Mouse (Mus musculus) neutrophil, adult 59 days (primary cell): ENCODE data around the gene Gm20532. TPM values are rescaled to one million over a fixed set of nuclear protein-coding genes. Genes with fewer than 3 reads are reported as not detected.

Experiments used
- total RNA-seq, 2 experiments: library from RNA; stranded (reverse); gene quantifications; 1 replicate in 1 of 2; 2 replicates in 1 of 2; pipeline ENCODE4 v1.2.4; 2023

Gene Gm20532
- total RNA-seq: not detected

DNA sequence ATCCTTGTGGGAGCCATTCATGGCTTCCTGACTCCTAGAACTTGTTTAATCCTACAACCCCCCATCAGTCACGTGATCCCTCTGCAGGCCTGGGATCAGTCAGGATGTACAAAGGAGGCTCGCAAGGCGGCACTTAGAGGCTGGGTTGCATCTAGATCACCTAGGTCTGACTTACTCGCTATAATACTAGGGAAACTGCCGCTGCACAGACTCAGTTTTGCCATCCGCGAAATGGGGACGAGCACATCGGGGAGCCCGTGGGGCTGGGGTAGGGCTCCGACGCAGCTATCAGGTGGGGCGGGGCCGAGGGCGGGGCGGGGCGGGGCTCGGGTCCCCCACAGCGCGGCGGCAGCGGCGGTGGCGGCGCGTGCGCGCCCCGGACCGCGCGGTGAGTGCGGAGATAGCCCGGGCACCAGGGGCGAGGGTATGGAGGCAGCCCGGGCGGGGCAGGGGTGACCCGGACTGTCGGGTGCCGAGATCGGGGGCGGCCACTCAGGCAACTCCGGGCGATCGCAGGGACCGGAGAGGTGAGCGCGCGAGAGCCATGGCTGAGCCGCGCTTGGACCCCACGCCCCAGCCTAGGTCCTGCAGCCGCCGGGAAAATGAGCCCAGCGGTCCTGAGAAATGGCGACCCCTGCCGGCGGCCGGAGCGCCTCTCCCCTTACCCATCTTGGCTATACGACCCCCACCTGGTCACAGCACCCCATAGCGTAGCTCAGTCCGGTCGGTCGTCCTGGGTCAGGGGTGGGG lies at the start of gene Gm20532:
TSS of gene Gm20532 (plus strand) at position 346 of the 750 bp plus-strand sequence.

DNA sequence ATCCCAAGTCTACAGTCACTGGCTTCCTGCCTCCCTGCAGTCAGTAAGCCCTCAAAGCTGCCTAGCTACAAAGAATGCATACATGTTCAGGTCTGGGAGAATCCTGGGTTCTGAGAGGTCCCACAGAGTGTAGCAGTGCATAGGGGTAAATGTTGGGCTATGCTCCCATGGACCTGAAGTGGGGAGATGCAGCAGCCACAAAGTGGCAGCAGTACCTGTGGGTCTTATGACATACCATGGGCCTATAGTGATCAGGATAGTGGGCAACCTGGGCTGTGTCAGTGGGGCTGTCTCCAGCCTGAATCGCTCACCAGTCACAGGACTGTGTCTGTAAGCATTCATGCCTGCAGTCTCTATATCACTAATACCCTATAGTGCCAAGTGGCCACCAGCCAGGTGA lies 6.7 kb upstream of the Gm20532 start, which contains the start of gene Egfl7:
TSS of gene Egfl7 (plus strand) at position 301 of the 400 bp plus-strand sequence.

DNA sequence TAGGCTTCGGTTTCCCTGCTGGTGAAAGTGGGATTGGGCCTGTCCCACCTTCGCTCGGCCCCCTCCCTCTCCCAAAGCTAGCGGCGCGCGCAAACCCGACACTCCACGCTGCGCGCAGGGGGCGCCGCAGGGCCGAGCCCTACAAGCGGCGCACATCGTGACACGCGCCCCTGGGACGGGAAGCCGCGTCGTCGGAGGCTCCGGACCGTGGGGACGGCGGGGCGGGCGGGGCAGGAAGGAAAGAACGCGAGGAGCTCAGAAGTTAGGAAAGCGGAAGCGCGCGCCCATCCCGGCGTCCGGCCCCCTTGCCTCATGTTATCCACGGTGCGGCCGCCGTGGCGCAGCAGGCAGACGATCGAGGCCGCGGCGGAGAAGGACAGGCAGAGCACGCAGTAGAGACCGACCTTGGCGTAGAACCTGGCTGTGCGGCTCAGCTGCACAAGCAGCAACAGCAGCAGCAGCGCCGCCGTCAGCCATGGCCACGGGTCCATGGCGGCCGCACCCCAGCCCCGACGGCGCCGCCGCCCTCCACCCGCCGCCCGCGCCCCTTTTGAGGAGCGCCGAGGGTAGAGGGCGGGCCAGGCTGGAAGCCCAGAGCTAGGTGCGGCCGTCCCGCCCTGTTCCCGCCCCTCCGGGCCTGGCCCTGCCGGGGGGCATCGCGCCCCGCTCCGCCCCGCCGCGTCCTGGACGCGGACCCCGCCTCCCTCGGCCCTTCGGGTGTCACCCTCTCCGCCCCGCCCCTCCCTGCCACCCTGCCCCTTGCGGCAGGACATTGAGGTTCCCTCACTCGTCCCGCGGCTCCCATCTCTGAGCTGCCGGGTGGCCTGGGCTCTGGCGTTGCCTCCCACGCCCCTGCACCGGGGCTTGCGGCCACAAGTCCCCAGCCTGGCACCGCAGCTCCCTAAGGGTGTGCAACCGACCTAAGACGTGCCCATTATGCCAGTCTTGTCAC lies 17.6 kb downstream of the Gm20532 start, which contains the start of gene Agpat2:
TSS of gene Agpat2 (minus strand) at position 698 of the 952 bp plus-strand sequence.

DNA sequence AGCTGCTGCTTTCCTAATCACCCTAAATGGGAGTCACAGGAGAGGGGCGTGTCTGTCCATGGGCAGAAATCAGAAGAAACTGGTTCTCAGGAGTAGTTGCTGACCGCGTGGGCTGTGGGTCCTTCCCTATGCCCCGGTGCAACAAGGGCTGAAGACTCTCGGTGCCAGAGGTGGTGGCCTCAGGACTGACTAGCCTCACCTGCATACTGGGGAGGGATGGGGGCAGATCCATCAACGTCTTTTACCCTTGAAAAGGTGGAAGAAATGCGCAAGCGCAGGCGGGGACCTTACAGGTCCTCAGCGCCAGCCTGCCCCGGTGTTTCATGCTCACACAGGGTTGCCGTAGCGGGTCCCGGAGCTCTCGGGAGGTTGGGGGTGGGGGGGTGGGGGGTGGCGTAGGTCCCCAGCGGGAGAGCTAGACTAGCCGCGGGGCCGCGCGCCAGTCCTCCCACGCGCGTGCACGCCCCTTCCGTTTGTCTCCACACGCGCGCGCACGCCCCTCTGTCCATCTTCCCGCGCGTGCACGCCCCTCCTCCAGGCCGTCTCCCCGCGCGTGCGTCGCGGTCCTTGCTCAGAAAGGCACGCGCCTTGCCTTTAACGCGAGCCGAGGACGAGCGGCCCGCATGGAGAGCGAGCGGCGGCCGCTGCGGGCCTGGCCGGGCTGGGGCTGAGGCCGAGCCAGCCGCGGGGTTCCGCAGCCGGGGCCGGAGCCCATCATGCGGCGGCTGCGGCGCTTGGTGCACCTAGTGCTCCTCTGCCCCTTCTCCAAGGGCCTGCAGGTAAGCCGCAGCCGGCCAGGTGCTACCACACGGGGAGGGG lies 41.7 kb downstream of the Gm20532 start, which contains the start of gene Fam69b:
TSS of gene Fam69b (plus strand) at position 537 of the 819 bp plus-strand sequence.

DNA sequence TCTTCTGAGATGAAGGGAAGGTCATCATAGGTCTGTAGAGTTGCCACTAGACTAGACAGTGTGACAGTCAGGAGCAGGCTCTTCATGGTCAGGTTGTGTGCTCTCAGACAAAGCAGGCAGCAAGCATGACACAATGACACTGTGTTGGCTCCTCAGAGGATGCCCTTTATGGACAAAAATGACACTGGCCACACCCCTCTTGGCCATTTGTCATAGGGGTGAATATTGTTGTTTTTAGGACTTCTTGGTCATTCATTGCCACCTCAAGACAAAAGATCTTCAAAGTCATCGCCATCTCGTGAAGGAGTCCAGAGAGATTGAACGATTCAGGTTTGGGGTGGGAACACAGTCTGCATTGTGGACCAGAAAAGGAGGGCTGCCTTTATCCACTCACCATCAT lies 84.7 kb downstream of the Gm20532 start, which contains the start of gene Lcn4:
TSS of gene Lcn4 (minus strand) at position 101 of the 400 bp plus-strand sequence.

Other genes starting within 250 kb of the Gm20532 start
- gene Dnlz, start 234.5 kb upstream of the Gm20532 start, total RNA-seq: 1 to 10 TPM; 4.3 to 6.1 TPM
- 100 to 1,000 TPM; 164 to 201 TPM for gene Card9, start 225.7 kb upstream of the Gm20532 start, total RNA-seq
- gene Snapc4, start 206.0 kb upstream of the Gm20532 start, total RNA-seq: 10 to 100 TPM; 17.2 to 17.3 TPM
- gene Entr1, start 197.3 kb upstream of the Gm20532 start, total RNA-seq: 100 to 1,000 TPM in 1 of 2 experiments, 10 to 100 TPM in 1; 96.3 to 106 TPM
- gene Pmpca, start 197.3 kb upstream of the Gm20532 start, total RNA-seq: 10 to 100 TPM; 53.7 to 55.0 TPM
- 10 to 100 TPM; 18.7 to 18.9 TPM for gene Inpp5e, start 177.4 kb upstream of the Gm20532 start, total RNA-seq
- gene Sec16a, start 141.4 kb upstream of the Gm20532 start, total RNA-seq: 10 to 100 TPM; 50.4 to 53.5 TPM
- 100 to 1,000 TPM; 180 to 243 TPM for gene Notch1, start 70.0 kb upstream of the Gm20532 start, total RNA-seq
- 1 to 10 TPM; 5.3 to 5.7 TPM for gene Egfl7, start 6.6 kb upstream of the Gm20532 start, total RNA-seq
- gene Agpat2, start 17.8 kb downstream of the Gm20532 start, total RNA-seq: 100 to 1,000 TPM; 106 to 112 TPM
- gene Fam69b, start 41.8 kb downstream of the Gm20532 start, total RNA-seq: 1 to 10 TPM; 1.4 TPM
- gene Lcn4, start 84.6 kb downstream of the Gm20532 start, total RNA-seq: under 1 TPM in 1 of 2 experiments, not detected in 1; 0.64 TPM